Mouse (Mus musculus): ENCODE measurements at regions not wholly inside any gene's neighbourhood (a gene's known extent, or its start where the extent isn't known, plus 50 kb on each side); places are given as distances from the start of the nearest gene placed in this dataset.

- no peak for DNase-seq (ENCODE audit: extremely low spot score in 1 of 2, low spot score in 1 of 2)
Observed at GRCm38 (mm10) chr15:72383470-72383869, 1450.9 kb upstream of the Gm6569 start.

- no peak for DNase-seq (ENCODE audit: extremely low spot score in 1 of 2, low spot score in 1 of 2)
Observed at GRCm38 (mm10) chr15:72393226-72393625, 1441.1 kb upstream of the Gm6569 start.

- peak; percentile 85 to 88 for DNase-seq (ENCODE audit: extremely low spot score in 1 of 2, low spot score in 1 of 2)
Observed at GRCm38 (mm10) chr15:72411956-72412355, 1422.4 kb upstream of the Gm6569 start.

Data from frontal cortex, adult 2 months (tissue).